Mouse (Mus musculus) megakaryocyte, embryonic 14.5 days (primary cell): ENCODE data around the gene C2cd6.

ENCODE experiments used
- FLI1 ChIP-seq: IDR thresholded peaks from 2 replicates; pipeline ENCODE4 v1.6.1; 2012; ENCODE audit warnings: low read length, inconsistent platforms, mixed read lengths
- GATA1 ChIP-seq: IDR thresholded peaks from 3 replicates; pipeline ENCODE4 v1.6.1; 2012; ENCODE audit warnings: mixed read lengths, low read length, inconsistent platforms, borderline replicate concordance

DNA sequence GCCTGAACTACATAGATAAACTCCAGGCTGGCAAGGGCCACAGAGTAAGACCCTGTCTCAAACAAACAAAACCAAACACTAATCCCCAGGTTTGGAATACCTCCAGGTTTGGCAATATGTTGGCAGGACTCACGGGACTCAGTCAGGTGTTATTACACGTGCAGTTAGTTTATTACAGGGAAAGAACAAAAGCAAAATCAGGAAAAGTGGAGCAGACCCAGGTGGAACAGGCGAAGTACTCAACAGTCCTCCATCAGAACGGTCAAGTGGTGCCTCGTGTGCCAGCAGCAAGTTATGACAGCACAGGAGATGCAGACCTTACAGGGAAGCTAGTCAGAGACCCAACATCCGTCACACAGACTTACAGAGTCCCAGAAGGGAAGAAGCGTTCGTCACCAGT lies 15.8 kb upstream of the C2cd6 start:
- TF ChIP-seq GATA1 = no peak
- no peak for TF ChIP-seq FLI1
